Mouse (Mus musculus) neural tube, embryonic 15.5 days (tissue): ENCODE measurements at regions not wholly inside any gene's neighbourhood (a gene's known extent, or its start where the extent isn't known, plus 50 kb on each side); places are given as distances from the start of the nearest gene placed in this dataset.

Experiments
- ATAC-seq: fragments of 200-750 bp; cut with Nextera tagmentation; 2 replicates; pipeline ENCODE4 v1.8.0; 2017; ENCODE audit warnings: mild to moderate bottlenecking, moderate TSS enrichment, moderate library complexity; ENCODE audit not compliant: low FRiP score
- H3K27ac ChIP-seq: fragments of 300-500 bp; sonication (generic); replicated peaks from 2 replicates; pipeline ENCODE4 v1.5.1; 2015; ENCODE audit warnings: mild to moderate bottlenecking, inconsistent platforms
- H3K27me3 ChIP-seq: fragments of 300-500 bp; sonication (generic); replicated peaks from 2 replicates; pipeline ENCODE4 v1.6.1; 2015; ENCODE audit warnings: inconsistent platforms
- H3K36me3 ChIP-seq: fragments of 300-500 bp; sonication (generic); 2 replicates; pipeline ENCODE4 v1.6.1; 2015; ENCODE audit warnings: inconsistent platforms
- H3K4me1 ChIP-seq: fragments of 300-500 bp; sonication (generic); 2 replicates; pipeline ENCODE4 v1.6.1; 2015; ENCODE audit warnings: inconsistent platforms
- H3K4me2 ChIP-seq: fragments of 300-500 bp; sonication (generic); 2 replicates; pipeline ENCODE4 v1.6.1; 2015; ENCODE audit warnings: inconsistent platforms, mild to moderate bottlenecking, moderate library complexity
- H3K4me3 ChIP-seq: fragments of 300-500 bp; sonication (generic); replicated peaks from 2 replicates; pipeline ENCODE4 v1.5.1; 2015; ENCODE audit warnings: mild to moderate bottlenecking, inconsistent platforms
- H3K9ac ChIP-seq: fragments of 300-500 bp; sonication (generic); replicated peaks from 2 replicates; pipeline ENCODE4 v1.6.1; 2015; ENCODE audit warnings: mild to moderate bottlenecking, inconsistent platforms
- H3K9me3 ChIP-seq: fragments of 300-500 bp; sonication (generic); replicated peaks from 2 replicates; pipeline ENCODE4 v1.6.1; 2016; ENCODE audit warnings: inconsistent platforms
- WGBS: fragments of 180-500 bp; shearing (Covaris S2); methylation state at CpG from one replicate; pipeline ENCODE4 v1.1.7; 2015; ENCODE audit warnings: mixed read lengths; 5-methylcytosine and 5-hydroxymethylcytosine counted together

DNA sequence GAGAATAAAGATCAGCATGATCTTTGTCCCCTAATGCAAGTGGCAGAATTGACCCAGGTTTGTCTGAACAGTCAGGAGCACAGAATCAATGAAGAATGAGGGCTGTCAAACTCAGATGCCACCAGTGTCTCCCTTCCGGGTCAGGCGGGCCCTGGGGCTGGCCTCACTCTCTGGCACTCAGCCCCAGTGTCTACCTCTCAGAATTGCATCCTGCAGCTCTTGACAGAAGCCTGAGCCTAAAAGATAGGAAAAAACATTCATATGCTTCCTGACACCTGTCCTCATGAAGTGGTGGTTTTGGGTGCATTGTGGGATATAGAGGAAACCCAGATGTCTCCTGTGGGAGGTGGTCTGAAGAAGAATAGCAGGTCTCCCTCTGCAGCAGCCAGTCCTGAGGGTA lies 107.9 kb upstream of the Sfswap start:
- no peak overlapping the region for H3K4me2 ChIP-seq
- H3K27me3 ChIP-seq = no peaks in the 10 kb centered on the region; the same call in none of the 2 replicates
- no peaks in the 10 kb centered on the region for H3K9me3 ChIP-seq
- ATAC-seq = no peak
- peaks cover 2% of the 10 kb centered on the region; the same call in 1 of the 2 replicates for H3K4me1 ChIP-seq
- no peak overlapping the region for H3K9ac ChIP-seq
- no peak overlapping the region for H3K4me3 ChIP-seq
- 82% methylated on average over 2 of the region's 2 CpGs for WGBS
- H3K27ac ChIP-seq = no peak overlapping the region
- no peaks in the 10 kb centered on the region for H3K36me3 ChIP-seq

DNA sequence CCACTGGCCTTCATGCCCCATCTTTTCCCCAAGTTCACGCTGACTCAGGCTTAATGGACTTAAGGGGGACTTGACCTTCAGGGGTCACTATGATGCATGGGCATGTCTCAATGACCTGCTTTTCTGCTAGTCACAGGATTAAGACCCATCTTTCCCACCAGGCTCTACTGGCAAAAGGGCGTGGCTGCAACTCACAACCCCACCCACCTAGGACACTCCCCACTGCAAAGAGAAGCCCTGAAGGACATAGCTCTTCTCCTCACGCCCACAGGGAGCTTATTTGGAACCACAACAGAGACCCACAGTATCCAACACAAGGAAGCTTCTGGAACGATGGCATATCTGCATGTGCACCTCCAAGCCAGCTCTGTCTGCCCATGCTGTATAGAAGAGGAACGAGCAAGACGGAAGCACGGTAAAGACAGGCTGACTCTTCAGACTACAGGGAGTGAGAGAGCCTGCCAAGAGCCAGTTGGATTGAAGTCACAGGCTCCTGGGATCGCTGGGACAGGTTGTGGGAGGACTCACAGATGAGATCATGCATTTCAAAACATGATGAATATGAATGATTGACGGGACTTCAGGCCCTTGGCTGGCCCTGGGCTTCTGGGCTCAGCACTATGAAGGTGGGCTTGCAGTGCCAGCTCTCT lies 107.3 kb upstream of the Sfswap start:
- 83% methylated on average over 9 of the region's 9 CpGs for WGBS
- H3K36me3 ChIP-seq = no peaks in the 10 kb centered on the region
- no peak overlapping the region for H3K4me3 ChIP-seq
- no peak for ATAC-seq
- no peak overlapping the region for H3K9ac ChIP-seq
- no peaks in the 10 kb centered on the region; the same call in none of the 2 replicates for H3K27me3 ChIP-seq
- H3K27ac ChIP-seq = no peak overlapping the region
- no peak overlapping the region for H3K4me2 ChIP-seq
- no peaks in the 10 kb centered on the region for H3K9me3 ChIP-seq
- H3K4me1 ChIP-seq = peaks cover 2% of the 10 kb centered on the region; the same call in 1 of the 2 replicates

DNA sequence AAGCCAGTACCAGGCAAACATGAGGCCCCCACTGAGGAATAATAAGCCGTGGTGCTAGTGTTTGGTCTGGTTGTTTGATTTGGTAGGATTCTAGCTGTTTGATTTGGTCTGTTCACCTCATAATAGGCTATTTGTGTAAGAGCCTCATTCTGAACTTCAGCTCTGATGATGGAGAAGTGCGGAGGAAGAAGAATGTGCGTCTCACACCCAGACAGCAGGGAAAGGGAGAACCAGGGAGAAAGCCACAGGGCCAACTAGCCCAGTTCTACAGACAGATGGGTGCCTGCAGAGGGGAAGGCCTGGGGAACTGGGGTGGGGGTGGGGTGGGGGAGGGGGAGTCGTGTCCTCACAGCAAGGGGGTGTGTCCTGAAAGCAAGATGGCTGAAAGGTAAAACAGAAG lies 106.6 kb upstream of the Sfswap start:
- no peak for ATAC-seq
- Histone ChIP-seq H3K27ac (no peak overlapping the region), H3K4me3 (no peak overlapping the region), H3K9ac (no peak overlapping the region), H3K4me2 (no peak overlapping the region), H3K27me3 (no peaks in the 10 kb centered on the region; the same call in none of the 2 replicates), H3K4me1 (peaks cover 2% of the 10 kb centered on the region; the same call in 1 of the 2 replicates), H3K36me3 (no peaks in the 10 kb centered on the region), H3K9me3 (no peaks in the 10 kb centered on the region)
- WGBS = 70% methylated on average over 4 of the region's 4 CpGs

DNA sequence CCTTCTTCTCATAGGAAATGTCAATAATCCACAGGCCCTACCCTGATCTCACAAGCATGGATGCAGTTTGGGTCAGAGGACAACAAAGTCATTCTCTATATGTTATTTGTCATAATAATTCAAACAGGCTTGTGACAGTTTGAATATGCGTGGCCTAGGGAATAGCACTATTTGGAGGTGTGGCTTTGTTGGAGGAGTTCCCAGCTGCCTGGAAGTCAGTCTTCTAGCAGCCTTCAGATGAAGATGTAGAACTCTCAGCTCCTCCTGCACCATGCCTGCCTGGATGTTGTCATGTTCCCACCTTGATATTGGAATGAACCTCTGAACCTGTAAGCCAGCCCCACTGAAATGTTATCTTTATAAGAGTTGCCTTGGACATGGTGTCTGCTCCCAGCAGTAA lies 103.7 kb upstream of the Sfswap start:
- no peaks in the 10 kb centered on the region for H3K36me3 ChIP-seq
- no peak for ATAC-seq

DNA sequence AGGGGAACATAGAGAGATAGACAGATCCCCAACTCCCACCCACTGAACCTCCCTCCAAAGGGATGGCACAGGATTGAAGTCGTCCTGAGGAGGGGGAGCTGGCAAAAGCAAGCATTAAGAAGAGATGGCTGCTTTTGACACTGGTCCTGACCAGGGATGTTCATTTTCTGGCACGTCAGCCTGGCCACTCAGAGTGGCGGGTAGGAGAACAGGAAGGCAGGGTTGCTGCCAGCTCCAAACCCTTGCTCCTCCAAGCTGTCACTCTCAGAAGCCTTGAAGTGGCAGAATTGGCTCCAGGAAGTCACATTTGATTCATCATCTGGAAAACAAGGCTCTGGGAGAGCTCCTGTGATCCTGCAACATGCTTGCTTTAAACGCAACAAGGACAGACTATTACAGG lies 94.8 kb upstream of the Sfswap start:
- Histone ChIP-seq H3K27me3 (0 out of 2 replicates have a peak, but pooled peaks cover 4% of the 10 kb centered on the region), H3K4me2 (no peak overlapping the region), H3K36me3 (no peaks in the 10 kb centered on the region), H3K9ac (no peak overlapping the region), H3K4me1 (peaks cover 8% of the 10 kb centered on the region), H3K27ac (no peak overlapping the region), H3K4me3 (no peak overlapping the region), H3K9me3 (no peaks in the 10 kb centered on the region)
- WGBS = 62% methylated on average over 4 of the region's 4 CpGs
- ATAC-seq = no peak

More for the DNA sequence above, 103.7 kb upstream of the Sfswap start:
- WGBS = 90% methylated on average over 1 of the region's 1 CpGs
- Histone ChIP-seq H3K27me3 (no peaks in the 10 kb centered on the region; the same call in 1 of the 2 replicates), H3K4me1 (no peaks in the 10 kb centered on the region), H3K27ac (no peak overlapping the region), H3K9me3 (no peaks in the 10 kb centered on the region), H3K4me2 (no peak overlapping the region), H3K9ac (no peak overlapping the region), H3K4me3 (no peak overlapping the region)

DNA sequence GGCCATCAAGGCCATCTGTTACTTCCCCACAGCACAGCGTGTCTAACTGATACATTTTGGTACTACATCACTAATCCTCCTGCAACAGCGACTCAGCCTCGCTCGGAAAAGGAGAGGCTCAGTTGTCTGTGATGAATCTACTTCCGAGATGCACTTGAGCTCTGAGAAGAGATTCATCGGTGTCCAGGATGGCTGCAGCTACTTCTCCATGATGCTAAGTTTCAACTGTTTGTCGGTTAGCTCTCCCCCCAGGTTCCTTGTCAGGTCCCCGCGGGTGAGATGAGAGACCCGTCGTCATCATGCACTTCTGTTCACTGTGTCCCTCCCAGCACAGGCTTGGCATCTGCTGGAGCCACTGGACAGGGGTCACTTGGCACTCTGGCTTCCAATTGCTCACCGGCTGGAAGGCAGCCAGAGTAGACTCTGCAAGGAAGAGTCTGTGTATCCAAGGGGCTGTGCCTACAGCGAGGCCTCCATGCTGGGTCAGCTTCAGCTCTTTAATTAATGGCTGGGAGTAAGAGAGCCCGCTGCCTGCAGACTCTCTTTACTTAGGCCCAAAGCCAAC lies 91.5 kb upstream of the Sfswap start:
- no peak overlapping the region for H3K9ac ChIP-seq
- H3K4me1 ChIP-seq = peaks cover 8% of the 10 kb centered on the region
- 0 out of 2 replicates have a peak, but pooled peaks cover 4% of the 10 kb centered on the region for H3K27me3 ChIP-seq
- H3K4me3 ChIP-seq = no peak overlapping the region
- H3K36me3 ChIP-seq = no peaks in the 10 kb centered on the region
- H3K4me2 ChIP-seq = no peak overlapping the region
- 60% methylated on average over 14 of the region's 14 CpGs for WGBS
- ATAC-seq = no peak
- no peaks in the 10 kb centered on the region for H3K9me3 ChIP-seq
- no peak overlapping the region for H3K27ac ChIP-seq

DNA sequence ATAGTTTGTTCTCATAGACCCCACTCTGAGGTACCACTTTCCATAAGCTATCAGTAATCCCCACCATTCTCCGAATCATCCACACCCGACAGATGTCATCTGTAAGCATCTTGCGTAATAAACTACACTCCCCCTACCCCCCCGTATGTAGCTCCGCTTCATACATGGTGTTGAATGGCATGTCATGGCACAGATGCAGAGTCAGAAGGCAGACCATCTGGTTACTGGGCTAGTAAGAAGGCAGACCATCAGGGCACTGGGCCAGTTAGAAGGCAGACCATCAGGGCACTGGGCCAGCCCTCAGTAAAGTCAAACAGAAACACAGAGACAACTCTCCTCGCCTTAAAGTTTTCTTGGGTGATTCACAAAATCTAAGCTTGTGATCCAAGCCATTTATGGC lies 88.9 kb upstream of the Sfswap start:
- Histone ChIP-seq H3K4me2 (no peak overlapping the region), H3K4me3 (no peak overlapping the region), H3K27me3 (no peaks in the 10 kb centered on the region), H3K36me3 (no peaks in the 10 kb centered on the region), H3K27ac (no peak overlapping the region), H3K9ac (no peak overlapping the region), H3K9me3 (no peaks in the 10 kb centered on the region), H3K4me1 (peaks cover 14% of the 10 kb centered on the region)
- 79% methylated on average over 6 of the region's 6 CpGs for WGBS
- ATAC-seq = no peak

DNA sequence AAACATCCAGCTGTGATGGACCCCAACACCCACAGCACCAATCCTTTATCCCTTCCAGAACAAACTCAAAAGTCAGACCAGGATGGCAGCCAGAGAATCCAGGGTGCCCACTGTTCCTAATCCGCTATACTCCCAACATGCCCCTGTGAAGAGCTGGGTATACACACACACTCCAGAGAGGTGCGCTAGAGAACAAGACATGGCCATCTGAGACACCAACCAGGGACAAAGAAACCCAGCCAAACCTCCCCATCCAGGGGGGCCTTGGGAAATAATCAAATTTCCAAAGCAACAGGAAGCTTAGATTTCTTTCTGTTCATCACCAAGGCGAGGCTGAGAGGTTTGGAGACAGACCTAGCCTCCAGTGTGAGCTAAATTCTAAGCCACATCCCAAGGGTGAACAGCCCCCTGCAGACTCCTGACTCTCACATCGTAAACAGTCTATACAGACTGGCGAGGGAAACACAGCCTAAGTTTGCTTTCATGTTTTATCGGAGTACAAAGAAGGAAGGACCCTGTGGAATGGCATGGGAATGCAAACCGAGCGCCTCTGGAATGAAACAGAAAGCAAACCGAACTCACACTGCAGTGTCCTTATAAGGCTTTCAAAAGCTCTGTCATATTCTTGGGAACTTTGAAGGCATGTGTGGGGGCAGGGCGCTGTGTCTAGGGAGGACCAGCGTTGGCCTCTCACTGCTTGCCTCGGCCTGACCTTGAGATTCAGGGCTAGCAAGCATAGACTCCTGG lies 85.9 kb upstream of the Sfswap start:
- Histone ChIP-seq H3K4me3 (no peak overlapping the region), H3K4me1 (peaks cover 7% of the 10 kb centered on the region; the same call in 1 of the 2 replicates), H3K27ac (no peak overlapping the region), H3K9ac (no peak overlapping the region; the same call in 1 of the 2 replicates), H3K36me3 (no peaks in the 10 kb centered on the region), H3K4me2 (0 out of 2 replicates have a peak overlapping the region, but pooled peaks have one; percentile 19), H3K27me3 (no peaks in the 10 kb centered on the region), H3K9me3 (no peaks in the 10 kb centered on the region)
- ATAC-seq = no peak
- 40% methylated on average over 12 of the region's 12 CpGs for WGBS

DNA sequence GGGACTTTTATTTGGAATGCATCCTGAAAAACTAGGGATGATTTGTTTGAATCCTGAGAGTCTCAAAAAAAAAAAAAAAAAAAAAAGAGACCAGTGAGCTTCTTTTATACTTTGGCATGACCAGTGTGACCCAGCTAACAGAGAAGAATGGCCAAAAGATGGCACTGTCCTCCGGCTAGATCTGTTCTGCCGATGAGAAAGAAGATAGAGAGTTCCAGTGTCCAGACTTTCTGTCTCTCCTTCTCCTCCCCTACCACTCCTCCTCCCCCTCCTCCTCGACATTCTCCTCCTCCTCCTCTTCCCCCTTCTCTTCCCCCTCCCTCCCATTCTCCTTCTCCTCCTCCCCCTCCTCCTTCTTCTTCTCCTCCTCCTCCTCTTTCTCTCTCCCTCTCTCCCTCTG lies 84.6 kb upstream of the Sfswap start:
- Histone ChIP-seq H3K4me3 (no peak overlapping the region), H3K27ac (no peak overlapping the region), H3K4me2 (no peak overlapping the region), H3K27me3 (no peaks in the 10 kb centered on the region), H3K9ac (no peak overlapping the region), H3K36me3 (no peaks in the 10 kb centered on the region), H3K9me3 (no peaks in the 10 kb centered on the region), H3K4me1 (0 out of 2 replicates have a peak, but pooled peaks cover 6% of the 10 kb centered on the region)
- 29% methylated on average over 3 of the region's 3 CpGs for WGBS
- no peak for ATAC-seq

DNA sequence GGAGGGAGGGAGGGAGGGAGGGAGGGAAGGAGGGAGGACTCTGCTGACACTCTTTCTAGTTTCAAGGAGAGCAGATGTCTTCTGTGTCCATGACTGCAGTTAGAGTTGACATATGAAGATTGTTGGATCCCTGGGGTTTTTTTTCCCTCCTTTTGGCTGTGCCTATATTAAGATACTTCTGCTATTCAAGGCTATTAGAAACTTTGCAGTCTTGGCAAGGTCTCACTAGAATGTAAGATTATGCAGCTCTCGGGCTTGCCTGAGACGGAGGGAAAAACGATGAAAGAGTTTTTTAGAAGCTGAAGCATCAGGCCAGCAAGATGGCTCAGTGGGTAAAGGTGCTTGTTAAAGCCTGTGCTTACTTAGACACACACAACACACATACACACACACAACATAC lies 83.5 kb upstream of the Sfswap start:
- Histone ChIP-seq H3K36me3 (no peaks in the 10 kb centered on the region), H3K9me3 (no peaks in the 10 kb centered on the region), H3K27ac (no peak overlapping the region), H3K9ac (no peak overlapping the region), H3K4me3 (no peak overlapping the region), H3K27me3 (no peaks in the 10 kb centered on the region), H3K4me1 (0 out of 2 replicates have a peak, but pooled peaks cover 6% of the 10 kb centered on the region), H3K4me2 (no peak overlapping the region)
- ATAC-seq = no peak
- WGBS = 79% methylated on average over 3 of the region's 3 CpGs

DNA sequence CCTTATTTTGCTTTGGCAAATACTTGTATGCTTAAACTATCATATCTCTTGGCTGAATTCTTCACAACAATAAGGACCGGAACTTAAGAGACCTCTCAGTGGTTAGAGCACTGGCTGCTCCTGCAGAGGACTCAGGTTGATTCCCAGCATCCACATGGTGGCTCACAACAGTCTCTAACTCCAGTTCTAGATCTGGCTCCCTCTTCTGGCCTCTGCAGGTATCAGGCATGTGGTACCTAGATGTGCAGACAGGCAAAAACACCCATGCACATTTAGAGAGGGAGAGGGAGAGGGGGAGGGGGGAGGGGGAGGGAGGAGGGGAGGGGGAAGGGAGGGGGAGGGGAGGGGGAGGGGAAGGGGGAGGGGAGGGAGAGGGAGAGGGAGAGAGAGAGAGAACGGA lies 80.0 kb upstream of the Sfswap start:
- no peak for ATAC-seq
- no peak overlapping the region for H3K4me3 ChIP-seq
- H3K9ac ChIP-seq = no peak overlapping the region
- WGBS = 86% methylated on average over 2 of the region's 2 CpGs
- no peaks in the 10 kb centered on the region for H3K4me1 ChIP-seq
- no peaks in the 10 kb centered on the region for H3K36me3 ChIP-seq
- H3K9me3 ChIP-seq = no peaks in the 10 kb centered on the region
- no peaks in the 10 kb centered on the region for H3K27me3 ChIP-seq
- no peak overlapping the region for H3K4me2 ChIP-seq
- no peak overlapping the region for H3K27ac ChIP-seq

DNA sequence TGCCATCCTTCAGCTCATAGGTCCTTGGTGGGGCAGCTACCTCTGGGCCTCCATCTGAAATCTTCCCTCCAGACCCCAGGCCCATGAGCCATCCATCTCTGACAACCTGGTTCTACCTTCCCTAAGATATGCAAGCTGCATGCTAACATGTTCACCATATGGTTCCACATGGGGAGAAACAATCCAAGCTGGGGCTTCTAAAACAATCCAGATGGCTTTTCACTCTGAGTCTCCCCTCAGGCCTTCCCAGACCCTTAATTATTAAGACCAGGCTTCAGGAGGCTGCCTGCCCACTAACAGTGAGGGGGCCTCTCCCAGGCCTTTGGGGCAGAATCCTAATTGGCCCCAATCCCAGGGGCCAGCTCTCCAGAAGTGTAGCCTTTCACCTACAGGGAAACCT lies 71.1 kb upstream of the Sfswap start:
- Histone ChIP-seq H3K36me3 (no peaks in the 10 kb centered on the region), H3K27ac (no peak overlapping the region), H3K4me1 (peaks cover 9% of the 10 kb centered on the region; the same call in 1 of the 2 replicates), H3K9me3 (no peaks in the 10 kb centered on the region), H3K4me3 (no peak overlapping the region), H3K9ac (no peak overlapping the region), H3K4me2 (no peak overlapping the region), H3K27me3 (no peaks in the 10 kb centered on the region; the same call in 1 of the 2 replicates)
- ATAC-seq = no peak
